Mouse (Mus musculus): ENCODE data around the gene Gm9508. TPM values are rescaled to one million over a fixed set of nuclear protein-coding genes. Genes with fewer than 3 reads are reported as not detected.

Gm9508 gene
- polyA plus RNA-seq, 1 experiment from 2014 or later = not detected

GRCm38 (mm10) chr10:77666342-77666741, 30.7 kb downstream of the Gm9508 start:
- no peak overlapping the region for H3K4me2 ChIP-seq (replicated peaks)
- H3K9ac ChIP-seq = no peak overlapping the region
- H3K27ac ChIP-seq = no peak overlapping the region
- no peak for ATAC-seq (ENCODE audit: insufficient number of reproducible peaks, insufficient read depth, low FRiP score, low TSS enrichment)
- WGBS = 87% methylated on average over 8 of the region's 8 CpGs
- H3K4me3 ChIP-seq = no peak overlapping the region
- H3K9me3 ChIP-seq = no peaks in the 10 kb centered on the region
- H3K27me3 ChIP-seq = no peaks in the 10 kb centered on the region
- H3K4me1 ChIP-seq = no peaks in the 10 kb centered on the region
- no peaks in the 10 kb centered on the region for H3K36me3 ChIP-seq

DNA sequence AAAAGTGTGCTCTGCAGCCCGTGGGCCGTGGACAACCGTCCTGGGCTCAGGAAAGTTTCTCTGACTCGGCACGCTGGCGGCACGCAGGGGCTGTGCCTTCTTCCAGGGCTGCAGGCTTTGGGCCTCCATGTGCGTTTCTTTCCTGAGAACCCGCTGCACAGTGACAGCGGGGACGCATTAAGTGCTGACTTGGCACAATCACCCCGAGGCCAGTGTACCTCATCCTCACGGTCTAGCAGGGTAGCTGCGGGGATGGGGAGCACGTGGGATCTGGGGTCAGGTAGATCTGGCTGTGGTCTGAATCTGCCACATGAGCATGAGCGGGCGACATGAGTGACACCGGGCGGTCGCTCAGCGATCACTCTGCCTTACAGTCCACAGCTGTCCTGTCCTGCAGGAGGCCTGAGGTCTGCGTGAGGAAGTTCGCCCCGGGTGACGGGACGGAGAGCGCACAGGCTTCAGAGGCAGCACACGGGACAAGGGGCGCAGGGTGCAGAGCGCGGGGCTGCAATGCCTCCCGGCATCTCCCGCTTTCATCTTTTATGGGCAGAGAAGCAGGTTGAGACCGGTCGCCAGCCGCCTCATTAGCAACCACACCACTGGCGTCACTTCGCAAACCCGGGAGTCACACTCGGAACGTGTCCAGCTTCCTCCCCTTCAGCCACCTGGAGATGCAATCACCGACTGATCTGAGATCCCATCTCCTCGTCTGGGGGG, 32.9 kb downstream of the Gm9508 start:
- H3K4me3 ChIP-seq = no peak overlapping the region
- H3K27ac ChIP-seq = no peak overlapping the region
- whole genome bisulfite sequencing = 47% methylated on average over 43 of the region's 43 CpGs
- no peak overlapping the region for H3K4me2 ChIP-seq (replicated peaks)
- no peak overlapping the region for H3K9ac ChIP-seq
- no peaks in the 10 kb centered on the region for H3K27me3 ChIP-seq
- no peaks in the 10 kb centered on the region for H3K36me3 ChIP-seq
- no peaks in the 10 kb centered on the region for H3K9me3 ChIP-seq
- no peak for ATAC-seq (ENCODE audit: insufficient number of reproducible peaks, insufficient read depth, low FRiP score, low TSS enrichment)
- H3K4me1 ChIP-seq = no peaks in the 10 kb centered on the region

GRCm38 (mm10) chr10:77658286-77658994, 38.6 kb downstream of the Gm9508 start:
- Histone ChIP-seq H3K4me2 (replicated peaks) (no peak overlapping the region), H3K9me3 (no peaks in the 10 kb centered on the region), H3K4me3 (no peak overlapping the region), H3K9ac (no peak overlapping the region), H3K4me1 (no peaks in the 10 kb centered on the region), H3K36me3 (no peaks in the 10 kb centered on the region), H3K27me3 (no peaks in the 10 kb centered on the region), H3K27ac (no peak overlapping the region)
- WGBS = 66% methylated on average over 15 of the region's 15 CpGs
- no peak for ATAC-seq (ENCODE audit: insufficient number of reproducible peaks, insufficient read depth, low FRiP score, low TSS enrichment)

- Histone ChIP-seq H3K4me1 (no peaks in the 10 kb centered on the region), H3K9ac (no peak overlapping the region), H3K4me2 (replicated peaks) (no peak overlapping the region), H3K27ac (no peak overlapping the region), H3K4me3 (no peak overlapping the region), H3K9me3 (no peaks in the 10 kb centered on the region), H3K36me3 (0 out of 2 replicates have a peak, but pooled peaks cover 6% of the 10 kb centered on the region), H3K27me3 (no peaks in the 10 kb centered on the region)
- ATAC-seq (ENCODE audit: insufficient number of reproducible peaks, insufficient read depth, low FRiP score, low TSS enrichment) = no peak
- WGBS = 88% methylated on average over 9 of the region's 9 CpGs
Measured at GRCm38 (mm10) chr10:77652046-77652445, 45.0 kb downstream of the Gm9508 start.

DNA sequence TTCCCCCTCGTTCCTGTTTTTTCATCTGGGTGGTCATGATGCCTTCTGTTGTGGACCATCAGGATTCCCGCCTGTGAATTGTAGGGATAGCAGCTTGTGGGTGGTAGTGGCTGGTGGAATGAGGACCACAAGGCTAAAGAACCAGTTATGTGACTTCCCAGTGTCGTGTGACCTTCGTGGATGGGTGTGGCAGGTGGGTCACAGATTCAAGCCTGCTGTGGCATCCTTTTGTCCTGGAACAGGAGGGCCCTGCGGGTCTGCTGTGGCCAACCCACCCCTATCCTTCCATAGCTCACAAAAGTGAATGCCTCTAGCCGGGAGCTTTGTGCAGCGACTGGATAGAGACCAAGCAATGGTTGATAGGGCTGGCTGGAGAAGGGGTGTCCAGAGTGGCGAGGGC, 49.1 kb downstream of the Gm9508 start:
- Histone ChIP-seq H3K9me3 (no peaks in the 10 kb centered on the region), H3K9ac (no peak overlapping the region), H3K36me3 (peaks cover 46% of the 10 kb centered on the region), H3K4me3 (no peak overlapping the region), H3K4me2 (replicated peaks) (no peak overlapping the region), H3K4me1 (no peaks in the 10 kb centered on the region), H3K27ac (no peak overlapping the region), H3K27me3 (no peaks in the 10 kb centered on the region)
- no peak for ATAC-seq (ENCODE audit: insufficient number of reproducible peaks, insufficient read depth, low FRiP score, low TSS enrichment)
- 82% methylated on average over 8 of the region's 8 CpGs for WGBS

DNA sequence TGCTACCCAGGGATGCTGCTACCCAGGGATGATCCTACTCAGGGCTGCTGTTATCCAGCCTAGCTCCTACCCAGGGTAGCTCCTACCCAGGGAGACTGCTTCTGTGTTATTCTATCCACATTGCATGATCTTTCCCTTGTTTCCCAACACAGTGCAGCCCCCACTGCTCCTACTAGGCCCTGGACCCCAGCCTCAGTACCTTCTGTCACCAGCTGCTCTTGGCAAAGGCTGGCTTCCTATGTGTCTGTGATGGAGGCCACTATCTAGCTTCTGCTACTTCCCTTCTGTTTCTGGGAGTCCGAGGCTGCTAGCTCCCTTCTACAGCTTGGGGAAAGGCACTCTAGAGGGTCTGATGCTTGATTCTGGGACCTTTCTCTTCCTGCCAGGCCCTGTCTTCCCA, 49.6 kb downstream of the Gm9508 start:
- H3K4me2 ChIP-seq (replicated peaks) = no peak overlapping the region
- no peak for ATAC-seq (ENCODE audit: insufficient number of reproducible peaks, insufficient read depth, low FRiP score, low TSS enrichment)
- WGBS = 80% methylated on average over 1 of the region's 1 CpGs
- no peaks in the 10 kb centered on the region for H3K27me3 ChIP-seq
- H3K4me1 ChIP-seq = no peaks in the 10 kb centered on the region
- no peak overlapping the region for H3K4me3 ChIP-seq
- H3K9ac ChIP-seq = no peak overlapping the region
- H3K36me3 ChIP-seq = peaks cover 47% of the 10 kb centered on the region
- H3K27ac ChIP-seq = no peak overlapping the region
- no peaks in the 10 kb centered on the region for H3K9me3 ChIP-seq

Other genes starting within 250 kb of the Gm9508 start
- 48.8 and 51.0 TPM in 2 replicates for gene Fam207a, start 181.4 kb downstream of the Gm9508 start, polyA plus RNA-seq (2016; fragmentation: Nextera tagmentation; extraction: Ambion mirVana)
- gene Itgb2, start 167.0 kb downstream of the Gm9508 start, polyA plus RNA-seq (2016; fragmentation: Nextera tagmentation; extraction: Ambion mirVana) = 0.81 and 1.3 TPM in 2 replicates
- 92.5 and 94.4 TPM in 2 replicates for gene Pttg1ip, start 115.5 kb downstream of the Gm9508 start, polyA plus RNA-seq (2016; fragmentation: Nextera tagmentation; extraction: Ambion mirVana)
- gene Sumo3, start 91.1 kb downstream of the Gm9508 start, polyA plus RNA-seq (2016; fragmentation: Nextera tagmentation; extraction: Ambion mirVana) = 385 and 391 TPM in 2 replicates
- 7.0 and 7.1 TPM in 2 replicates for gene Gm49325, start 91.0 kb downstream of the Gm9508 start, polyA plus RNA-seq (2016; fragmentation: Nextera tagmentation; extraction: Ambion mirVana)
- gene Ube2g2, start 75.0 kb downstream of the Gm9508 start, polyA plus RNA-seq (2016; fragmentation: Nextera tagmentation; extraction: Ambion mirVana) = 76.7 and 81.7 TPM in 2 replicates
- 0.32 and 0.69 TPM in 2 replicates for gene Tspear, start 10.7 kb downstream of the Gm9508 start, polyA plus RNA-seq (2016; fragmentation: Nextera tagmentation; extraction: Ambion mirVana)
- not detected in 2 replicates for gene Gm19402, start 6.5 kb downstream of the Gm9508 start, polyA plus RNA-seq (2016; fragmentation: Nextera tagmentation; extraction: Ambion mirVana)
- not detected in 2 replicates for gene Gm10272, start 9.4 kb upstream of the Gm9508 start, polyA plus RNA-seq (2016; fragmentation: Nextera tagmentation; extraction: Ambion mirVana)
- gene Gm10024, start 14.2 kb upstream of the Gm9508 start, polyA plus RNA-seq (2016; fragmentation: Nextera tagmentation; extraction: Ambion mirVana) = not detected in 2 replicates
- gene Gm10142, start 18.6 kb upstream of the Gm9508 start, polyA plus RNA-seq (2016; fragmentation: Nextera tagmentation; extraction: Ambion mirVana) = not detected in 2 replicates
- not detected in 2 replicates for gene Krtap12-1, start 23.4 kb upstream of the Gm9508 start, polyA plus RNA-seq (2016; fragmentation: Nextera tagmentation; extraction: Ambion mirVana)
- gene Gm10100, start 29.3 kb upstream of the Gm9508 start, polyA plus RNA-seq (2016; fragmentation: Nextera tagmentation; extraction: Ambion mirVana) = not detected in 2 replicates
- gene Gm18596, start 45.4 kb upstream of the Gm9508 start, polyA plus RNA-seq (2016; fragmentation: Nextera tagmentation; extraction: Ambion mirVana) = not detected in 2 replicates
- not detected in 2 replicates for gene Gm9736, start 54.1 kb upstream of the Gm9508 start, polyA plus RNA-seq (2016; fragmentation: Nextera tagmentation; extraction: Ambion mirVana)
- gene Gm3233, start 62.4 kb upstream of the Gm9508 start, polyA plus RNA-seq (2016; fragmentation: Nextera tagmentation; extraction: Ambion mirVana) = not detected in 2 replicates
- gene Gm3238, start 74.1 kb upstream of the Gm9508 start, polyA plus RNA-seq (2016; fragmentation: Nextera tagmentation; extraction: Ambion mirVana) = not detected in 2 replicates
- gene Gm7138, start 79.7 kb upstream of the Gm9508 start, polyA plus RNA-seq (2016; fragmentation: Nextera tagmentation; extraction: Ambion mirVana) = not detected in 2 replicates
- gene Gm3250, start 85.3 kb upstream of the Gm9508 start, polyA plus RNA-seq (2016; fragmentation: Nextera tagmentation; extraction: Ambion mirVana) = not detected in 2 replicates
- not detected in 2 replicates for gene Gm7137, start 91.0 kb upstream of the Gm9508 start, polyA plus RNA-seq (2016; fragmentation: Nextera tagmentation; extraction: Ambion mirVana)
- gene Gm9639, start 97.8 kb upstream of the Gm9508 start, polyA plus RNA-seq (2016; fragmentation: Nextera tagmentation; extraction: Ambion mirVana) = not detected in 2 replicates
- gene Gm19668, start 101.9 kb upstream of the Gm9508 start, polyA plus RNA-seq (2016; fragmentation: Nextera tagmentation; extraction: Ambion mirVana) = not detected in 2 replicates
- not detected in 2 replicates for gene Gm9507, start 114.6 kb upstream of the Gm9508 start, polyA plus RNA-seq (2016; fragmentation: Nextera tagmentation; extraction: Ambion mirVana)
- gene Gm2696, start 117.4 kb upstream of the Gm9508 start, polyA plus RNA-seq (2016; fragmentation: Nextera tagmentation; extraction: Ambion mirVana) = not detected in 2 replicates
- not detected in 2 replicates for gene Krtap10-4, start 129.9 kb upstream of the Gm9508 start, polyA plus RNA-seq (2016; fragmentation: Nextera tagmentation; extraction: Ambion mirVana)
- not detected in 2 replicates for gene Krtap10-10, start 138.7 kb upstream of the Gm9508 start, polyA plus RNA-seq (2016; fragmentation: Nextera tagmentation; extraction: Ambion mirVana)
- gene Gm36176, start 149.6 kb upstream of the Gm9508 start, polyA plus RNA-seq (2016; fragmentation: Nextera tagmentation; extraction: Ambion mirVana) = not detected in 2 replicates
- not detected in 2 replicates for gene Gm10318, start 155.6 kb upstream of the Gm9508 start, polyA plus RNA-seq (2016; fragmentation: Nextera tagmentation; extraction: Ambion mirVana)
- gene Gm3285, start 164.7 kb upstream of the Gm9508 start, polyA plus RNA-seq (2016; fragmentation: Nextera tagmentation; extraction: Ambion mirVana) = not detected in 2 replicates
- gene Lrrc3, start 205.3 kb upstream of the Gm9508 start, polyA plus RNA-seq (2016; fragmentation: Nextera tagmentation; extraction: Ambion mirVana) = 4.4 and 4.7 TPM in 2 replicates

All from embryonic facial prominence, embryonic 12.5 days (tissue).